ENCODE assay signal across 8 mouse cellular contexts in the genomic region with DNA sequence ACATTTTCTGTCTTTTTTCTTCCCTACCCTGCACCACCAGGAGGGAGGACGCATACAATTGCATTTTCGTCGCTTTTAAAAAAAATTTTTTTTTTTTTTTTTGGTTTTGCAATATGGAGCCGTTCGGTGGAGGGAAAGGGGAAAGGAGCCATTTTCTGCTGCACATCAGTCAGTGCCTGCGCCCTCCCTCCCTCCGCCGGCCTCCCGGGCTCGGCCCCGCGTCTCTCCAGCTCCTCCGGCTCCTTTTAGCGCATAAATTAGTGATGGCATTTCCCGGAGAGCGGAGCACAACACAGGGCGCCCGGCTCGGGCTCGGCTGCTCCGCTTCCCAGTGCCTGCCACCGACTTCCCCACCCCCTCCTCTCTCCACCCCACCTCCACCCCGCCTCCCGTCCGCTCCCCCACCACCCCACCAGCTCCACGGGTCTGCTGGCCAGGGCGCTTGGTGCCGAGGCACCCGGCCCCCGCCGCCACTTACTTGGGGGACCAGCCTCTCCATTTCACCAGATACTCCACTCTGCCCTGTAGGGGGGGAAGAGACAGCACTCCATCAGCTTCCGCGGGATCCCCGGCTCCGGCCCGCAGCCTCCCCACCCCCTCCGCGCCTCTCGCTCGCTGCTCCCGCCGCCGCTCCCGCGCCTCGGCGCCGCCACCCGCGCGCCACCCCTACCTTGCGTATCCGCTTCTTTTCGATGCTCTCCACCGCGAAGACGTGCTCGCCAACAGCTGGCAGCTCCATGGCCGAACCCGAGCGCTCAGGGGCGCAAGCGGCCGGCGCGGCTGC. TPM values are rescaled to one million over a fixed set of nuclear protein-coding genes. Genes with fewer than 3 reads are reported as not detected.
DNase-seq lines count a peak whose midpoint lies in the region; ATAC-seq and TF ChIP-seq lines count a peak whose summit lies in the region.

No protein-coding gene starts in this region.

- H3K4me1 ChIP-seq in forebrain, embryonic 11.5 days (replicated peaks; ENCODE audit: control insufficient read depth, insufficient read depth, low read length) = peaks cover 58% of the 10 kb centered on the region
- peaks cover 66% of the 10 kb centered on the region for H3K4me1 ChIP-seq in liver, postnatal 0 days (ENCODE audit: insufficient read depth)
- peaks cover 37% of the 10 kb centered on the region for H3K4me1 ChIP-seq in neural tube, embryonic 14.5 days (ENCODE audit: control insufficient read depth, insufficient read depth, low read length)

- H3K9me3 ChIP-seq in forebrain, embryonic 11.5 days (ENCODE audit: control insufficient read depth, low read length) = no peaks in the 10 kb centered on the region
- H3K9me3 ChIP-seq in liver, postnatal 0 days (ENCODE audit: low read length) = no peaks in the 10 kb centered on the region
- no peaks in the 10 kb centered on the region for H3K9me3 ChIP-seq in neural tube, embryonic 14.5 days (ENCODE audit: control insufficient read depth, low read length)

- peaks cover 75% of the 10 kb centered on the region for H3K27me3 ChIP-seq in forebrain, embryonic 11.5 days (ENCODE audit: control insufficient read depth, insufficient read depth, low read length)
- peaks cover 37% of the 10 kb centered on the region for H3K27me3 ChIP-seq in liver, postnatal 0 days (ENCODE audit: insufficient read depth, low read length)
- H3K27me3 ChIP-seq in neural tube, embryonic 14.5 days (ENCODE audit: control insufficient read depth, insufficient read depth, low read length) = peaks cover 41% of the 10 kb centered on the region

- peak; percentile 90 for DNase-seq in brain, adult 2 months (ENCODE audit: low read depth, low spot score)
- DNase-seq in forebrain, embryonic 11.5 days (ENCODE audit: low spot score) = peak; percentile 86
- peak; percentile 85 to 86 for DNase-seq in heart, postnatal 10 days
- DNase-seq in kidney, postnatal 4 days = peak; percentile 77 to 87
- DNase-seq in liver, postnatal 0 days = peak; percentile 77
- peak; percentile 65 to 66 for DNase-seq in thymus, postnatal 10 days (ENCODE audit: low spot score in 2 of 2)

- peak overlapping the region; percentile 84 for H3K4me2 ChIP-seq in forebrain, embryonic 11.5 days (ENCODE audit: low read depth, low read length, severe bottlenecking)
- peak overlapping the region; percentile 77 for H3K4me2 ChIP-seq in liver, postnatal 0 days (ENCODE audit: low read depth, low read length)
- peak overlapping the region; percentile 99 for H3K4me2 ChIP-seq in neural tube, embryonic 14.5 days (ENCODE audit: low read depth, low read length)

- no peak for TF ChIP-seq CTCF in liver, postnatal 0 days (IDR thresholded peaks at IDR 0.05; ENCODE audit: low read depth)

- under 1% methylated on average over 63 of the region's 66 CpGs for WGBS in forebrain, embryonic 11.5 days
- WGBS in liver, postnatal 0 days (ENCODE audit: insufficient replicate concordance) = under 1% methylated on average over 55 of the region's 66 CpGs
- under 1% methylated on average over 56 of the region's 66 CpGs for WGBS in neural tube, embryonic 14.5 days

- no peaks in the 10 kb centered on the region for H3K36me3 ChIP-seq in forebrain, embryonic 11.5 days (ENCODE audit: control insufficient read depth, insufficient read depth, low read length)
- H3K36me3 ChIP-seq in liver, postnatal 0 days (replicated peaks; ENCODE audit: insufficient read depth, low read length) = peaks cover 19% of the 10 kb centered on the region
- H3K36me3 ChIP-seq in neural tube, embryonic 14.5 days (ENCODE audit: control insufficient read depth, insufficient read depth, low read length) = peaks cover 19% of the 10 kb centered on the region

- TF ChIP-seq EP300 in liver, postnatal 0 days (IDR thresholded peaks at IDR 0.05; ENCODE audit: low read depth) = no peak

- H3K4me3 ChIP-seq in forebrain, embryonic 11.5 days (ENCODE audit: low read depth, low read length) = peak overlapping the region; percentile 79
- peak overlapping the region; percentile 89 for H3K4me3 ChIP-seq in liver, postnatal 0 days (ENCODE audit: low read depth, low read length)
- peak overlapping the region; percentile 96 for H3K4me3 ChIP-seq in neural tube, embryonic 14.5 days (ENCODE audit: low read depth, low read length)

- H3K27ac ChIP-seq in forebrain, embryonic 11.5 days (ENCODE audit: low read depth, low read length) = peak overlapping the region; percentile 97
- H3K27ac ChIP-seq in liver, postnatal 0 days (ENCODE audit: low read depth) = peak overlapping the region; percentile 95
- peak overlapping the region; percentile 100 for H3K27ac ChIP-seq in neural tube, embryonic 14.5 days (ENCODE audit: low read depth, low read length)

- ATAC-seq in CD4-positive, CD25-positive, alpha-beta regulatory T cell, adult 4 months = peak; percentile 16
- peak; percentile 62 for ATAC-seq in forebrain, embryonic 11.5 days (replicated peaks; ENCODE audit: low FRiP score)
- ATAC-seq in liver, postnatal 0 days = peak; percentile 37
- peak; percentile 54 for ATAC-seq in neural tube, embryonic 14.5 days (ENCODE audit: low read depth)

- peak overlapping the region; percentile 86 for H3K9ac ChIP-seq in forebrain, embryonic 11.5 days (ENCODE audit: low read length)
- H3K9ac ChIP-seq in liver, postnatal 0 days (replicated peaks) = peak overlapping the region; percentile 87
- H3K9ac ChIP-seq in neural tube, embryonic 14.5 days (replicated peaks; ENCODE audit: low read depth, low read length) = peak overlapping the region; percentile 89

- intact Hi-C loops in heart, postnatal 10 days (cut with DNase I) = loop anchor here (2.0 kb wide), 3 partner anchors 27 to 105 kb away; no protein-coding TSS in a partner anchor

RNA-seq across cellular contexts. Expression of gene Cbx4, which starts 0.6 kb away (rescaled TPM):
- polyA plus RNA-seq in CD4-positive, CD25-positive, alpha-beta regulatory T cell, adult 4 months (2017; shearing (Covaris generic)) = 1 to 10 TPM; 1.7 to 3.7 TPM
- polyA plus RNA-seq in forebrain, embryonic 11.5 days (2014; fragmentation: Nextera tagmentation; extraction: Ambion mirVana) = 6.4 and 7.0 TPM in 2 replicates
- total RNA-seq in heart, postnatal 10 days (2021) = 10 to 100 TPM; 22.1 to 22.6 TPM
- 2.8 and 4.7 TPM in 2 replicates for polyA plus RNA-seq in liver, postnatal 0 days (2015; fragmentation: Nextera tagmentation; extraction: Ambion mirVana)
- 14.5 and 15.1 TPM in 2 replicates for polyA plus RNA-seq in neural tube, embryonic 14.5 days (2014; fragmentation: Nextera tagmentation; extraction: Ambion mirVana)

RNA-seq across cellular contexts. Expression of gene Cbx8, which starts 44.7 kb away (rescaled TPM):
- polyA plus RNA-seq in CD4-positive, CD25-positive, alpha-beta regulatory T cell, adult 4 months (2017; shearing (Covaris generic)) = 1 to 10 TPM; 4.0 to 6.7 TPM
- 9.5 and 11.2 TPM in 2 replicates for polyA plus RNA-seq in forebrain, embryonic 11.5 days (2014; fragmentation: Nextera tagmentation; extraction: Ambion mirVana)
- 1 to 10 TPM; 5.6 to 7.5 TPM for total RNA-seq in heart, postnatal 10 days (2021)
- 3.1 and 3.9 TPM in 2 replicates for polyA plus RNA-seq in liver, postnatal 0 days (2015; fragmentation: Nextera tagmentation; extraction: Ambion mirVana)
- 7.7 and 10.1 TPM in 2 replicates for polyA plus RNA-seq in neural tube, embryonic 14.5 days (2014; fragmentation: Nextera tagmentation; extraction: Ambion mirVana)

Comparison
In these comparisons a context has a peak if more than half of its experiments do, and no peak if none do; other contexts are left out.
1. Peak in every context shown above with its lines: DNase-seq, ATAC-seq, H3K4me3 ChIP-seq and H3K27ac ChIP-seq.